Mouse (Mus musculus): ENCODE measurements at regions not wholly inside any gene's neighbourhood (a gene's known extent, or its start where the extent isn't known, plus 50 kb on each side); places are given as distances from the start of the nearest gene placed in this dataset.
A peak's percentile ranks its signal among the peaks of the same experiment; 100 is the strongest.

DNA sequence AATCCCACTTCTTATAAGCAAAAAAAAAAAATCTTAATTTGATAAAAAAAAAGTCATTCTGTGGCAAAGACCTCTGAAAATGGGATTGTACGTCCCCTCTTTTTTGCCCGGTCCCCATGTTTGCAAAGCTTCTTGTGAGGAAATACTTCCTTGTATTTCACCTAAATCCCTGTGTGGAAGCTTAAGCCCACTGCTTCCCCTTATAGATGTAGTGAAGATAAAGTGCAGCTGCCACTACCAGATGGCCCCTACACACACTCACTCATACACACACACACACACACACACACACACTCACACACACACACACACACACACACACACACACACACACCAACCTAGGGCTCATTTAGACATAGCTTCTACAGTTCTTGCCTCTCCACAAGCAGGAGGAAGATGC, 159.6 kb upstream of the Klf12 start:
- H3K9ac ChIP-seq (replicated peaks) = no peak overlapping the region
- H3K27ac ChIP-seq = no peak overlapping the region
- no peaks in the 10 kb centered on the region for H3K4me1 ChIP-seq (replicated peaks)
- no peak overlapping the region for H3K4me3 ChIP-seq (replicated peaks)
- no peak for ATAC-seq
- no peaks in the 10 kb centered on the region for H3K27me3 ChIP-seq
- H3K36me3 ChIP-seq = no peaks in the 10 kb centered on the region
- no peak overlapping the region for H3K4me2 ChIP-seq (replicated peaks)
- 88% methylated on average over 2 of the region's 2 CpGs for WGBS
- no peaks in the 10 kb centered on the region for H3K9me3 ChIP-seq

DNA sequence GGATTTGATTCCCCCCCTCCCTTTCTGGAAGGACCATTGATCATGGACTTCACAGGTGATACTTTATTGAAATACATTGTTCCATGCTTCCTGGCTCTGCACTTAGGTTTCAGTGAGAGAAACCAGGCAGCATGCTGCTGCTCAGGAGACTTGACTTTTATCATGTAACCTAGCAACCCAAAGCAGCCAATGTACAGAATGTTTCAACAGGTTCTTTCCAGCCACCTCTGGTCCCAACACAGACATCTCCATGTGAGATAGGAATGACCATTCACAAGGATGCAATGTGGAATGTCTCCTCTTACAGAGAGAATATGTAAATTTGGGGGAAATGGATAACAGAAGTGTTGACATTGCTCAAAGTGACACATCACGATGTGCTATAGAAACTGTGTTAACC, 153.1 kb upstream of the Klf12 start:
- no peaks in the 10 kb centered on the region for H3K27me3 ChIP-seq

DNA sequence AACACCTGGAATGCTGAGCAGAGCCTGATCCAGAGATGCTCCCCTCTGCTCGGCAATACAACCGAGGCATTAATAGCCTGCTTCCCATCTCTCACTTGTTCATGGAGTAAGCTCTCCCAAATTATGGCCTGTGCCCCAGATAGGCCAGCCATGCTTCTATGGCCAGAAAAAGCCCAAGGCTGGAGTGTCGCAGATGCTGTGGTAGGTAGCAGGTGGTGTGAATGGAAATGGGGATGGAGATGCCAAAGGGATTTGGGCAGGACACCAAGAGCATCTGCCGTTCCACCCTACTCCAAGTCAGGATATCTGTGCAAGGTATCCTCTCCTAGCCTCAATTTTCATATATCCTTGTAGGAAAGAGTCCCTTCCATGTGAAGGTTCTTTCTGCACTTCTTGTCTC, 145.2 kb upstream of the Klf12 start:
- WGBS = 96% methylated on average over 4 of the region's 4 CpGs
- Histone ChIP-seq H3K9me3 (no peaks in the 10 kb centered on the region), H3K4me2 (replicated peaks) (no peak overlapping the region), H3K4me3 (replicated peaks) (no peak overlapping the region), H3K9ac (replicated peaks) (no peak overlapping the region), H3K36me3 (no peaks in the 10 kb centered on the region), H3K27me3 (no peaks in the 10 kb centered on the region), H3K27ac (no peak overlapping the region), H3K4me1 (replicated peaks) (no peaks in the 10 kb centered on the region)
- ATAC-seq = no peak

More for the DNA sequence above, 153.1 kb upstream of the Klf12 start:
- no peak overlapping the region for H3K4me3 ChIP-seq (replicated peaks)
- H3K4me1 ChIP-seq (replicated peaks) = no peaks in the 10 kb centered on the region
- no peak overlapping the region for H3K4me2 ChIP-seq (replicated peaks)
- no peaks in the 10 kb centered on the region for H3K36me3 ChIP-seq
- 92% methylated on average over 1 of the region's 1 CpGs for WGBS
- H3K9ac ChIP-seq (replicated peaks) = no peak overlapping the region
- no peak for ATAC-seq
- no peak overlapping the region for H3K27ac ChIP-seq
- no peaks in the 10 kb centered on the region for H3K9me3 ChIP-seq

GRCm38 (mm10) chr14:100426399-100426798, 141.9 kb upstream of the Klf12 start:
- WGBS = 88% methylated on average over 7 of the region's 7 CpGs

DNA sequence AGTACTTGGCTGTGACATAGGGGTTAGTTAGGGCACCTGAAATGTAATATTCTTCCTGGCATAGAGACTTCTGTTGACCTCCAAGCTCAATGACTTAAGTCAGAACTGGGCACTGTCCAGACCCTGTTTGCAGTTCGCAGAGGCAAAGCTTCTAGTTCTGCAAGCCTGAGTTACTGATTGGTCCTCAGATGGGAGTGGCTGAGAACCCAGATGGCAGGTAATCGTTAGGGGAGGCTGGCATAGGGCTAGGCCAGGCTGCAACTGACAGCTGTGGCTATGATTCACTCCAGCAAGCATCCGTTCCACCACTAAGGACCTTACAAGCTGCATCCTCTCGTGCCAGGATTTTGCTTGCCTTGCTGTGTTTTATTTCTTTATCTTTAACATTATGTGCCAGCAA, 139.3 kb upstream of the Klf12 start:
- ATAC-seq = no peak

More at GRCm38 (mm10) chr14:100426399-100426798, 141.9 kb upstream of the Klf12 start:
- no peaks in the 10 kb centered on the region for H3K36me3 ChIP-seq
- no peak overlapping the region for H3K4me2 ChIP-seq (replicated peaks)
- no peaks in the 10 kb centered on the region for H3K27me3 ChIP-seq
- no peaks in the 10 kb centered on the region for H3K4me1 ChIP-seq (replicated peaks)
- ATAC-seq = no peak
- no peak overlapping the region for H3K9ac ChIP-seq (replicated peaks)
- H3K4me3 ChIP-seq (replicated peaks) = no peak overlapping the region
- H3K27ac ChIP-seq = no peak overlapping the region
- no peaks in the 10 kb centered on the region for H3K9me3 ChIP-seq

DNA sequence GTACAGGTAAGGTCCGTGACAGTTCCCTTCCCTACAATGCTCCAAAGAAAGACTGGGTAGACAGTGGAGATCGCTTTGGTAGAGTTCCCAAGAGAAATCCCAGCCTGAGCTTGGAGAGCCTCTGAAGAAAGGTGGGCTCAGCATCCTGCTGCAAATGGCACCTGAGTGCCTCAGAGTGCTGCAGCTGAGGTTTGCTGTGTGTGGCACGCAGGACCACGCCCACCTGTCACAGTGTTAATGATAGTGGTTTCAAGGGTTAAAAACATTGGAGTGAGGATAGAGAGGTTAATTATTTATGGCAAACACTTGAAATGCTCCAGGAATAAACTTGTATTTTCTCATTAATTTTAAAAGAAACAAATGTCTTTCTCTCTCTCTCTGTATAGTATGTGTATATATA, 137.2 kb upstream of the Klf12 start:
- ATAC-seq = no peak
- WGBS = 94% methylated on average over 4 of the region's 4 CpGs
- H3K4me3 ChIP-seq (replicated peaks) = no peak overlapping the region
- no peaks in the 10 kb centered on the region for H3K27me3 ChIP-seq
- H3K36me3 ChIP-seq = no peaks in the 10 kb centered on the region
- no peaks in the 10 kb centered on the region for H3K9me3 ChIP-seq
- no peak overlapping the region for H3K4me2 ChIP-seq (replicated peaks)
- no peaks in the 10 kb centered on the region for H3K4me1 ChIP-seq (replicated peaks)
- no peak overlapping the region for H3K27ac ChIP-seq
- H3K9ac ChIP-seq (replicated peaks) = no peak overlapping the region

More for the DNA sequence above, 139.3 kb upstream of the Klf12 start:
- Histone ChIP-seq H3K9ac (replicated peaks) (no peak overlapping the region), H3K27ac (no peak overlapping the region), H3K36me3 (no peaks in the 10 kb centered on the region), H3K9me3 (no peaks in the 10 kb centered on the region), H3K27me3 (no peaks in the 10 kb centered on the region), H3K4me2 (replicated peaks) (no peak overlapping the region), H3K4me3 (replicated peaks) (no peak overlapping the region), H3K4me1 (replicated peaks) (no peaks in the 10 kb centered on the region)
- WGBS = 74% methylated on average over 4 of the region's 4 CpGs

DNA sequence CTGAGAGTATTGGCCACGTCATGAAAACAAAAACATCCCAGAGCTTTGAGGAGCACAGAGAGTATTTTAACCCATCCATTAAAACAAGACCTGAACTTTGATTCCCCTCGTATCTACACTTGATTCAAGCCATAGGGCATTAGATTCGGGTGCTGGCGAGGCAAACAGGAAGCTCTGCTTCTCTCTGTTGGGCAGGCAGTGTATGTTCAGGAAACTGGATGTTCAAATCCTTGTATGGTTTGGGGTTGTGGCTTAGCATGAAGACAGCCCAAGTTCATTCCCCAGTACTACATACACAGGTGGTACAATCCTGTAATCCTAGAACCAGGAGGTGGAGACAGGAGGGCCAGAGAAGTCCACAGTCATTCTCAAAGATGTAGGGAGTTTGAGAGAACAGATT, 130.6 kb upstream of the Klf12 start:
- no peaks in the 10 kb centered on the region for H3K4me1 ChIP-seq (replicated peaks)
- no peaks in the 10 kb centered on the region for H3K27me3 ChIP-seq
- no peak overlapping the region for H3K4me3 ChIP-seq (replicated peaks)
- WGBS = 84% methylated on average over 4 of the region's 4 CpGs
- H3K4me2 ChIP-seq (replicated peaks) = no peak overlapping the region
- no peaks in the 10 kb centered on the region for H3K36me3 ChIP-seq
- H3K9me3 ChIP-seq = no peaks in the 10 kb centered on the region
- H3K9ac ChIP-seq (replicated peaks) = no peak overlapping the region
- ATAC-seq = no peak
- H3K27ac ChIP-seq = no peak overlapping the region

- Histone ChIP-seq H3K4me3 (replicated peaks) (no peak overlapping the region), H3K9me3 (no peaks in the 10 kb centered on the region), H3K4me2 (replicated peaks) (no peak overlapping the region), H3K36me3 (no peaks in the 10 kb centered on the region), H3K27me3 (no peaks in the 10 kb centered on the region), H3K27ac (no peak overlapping the region), H3K4me1 (replicated peaks) (no peaks in the 10 kb centered on the region), H3K9ac (replicated peaks) (no peak overlapping the region)
- no peak for ATAC-seq
- WGBS = 82% methylated on average over 1 of the region's 1 CpGs
Measured at GRCm38 (mm10) chr14:100412211-100412610, 127.7 kb upstream of the Klf12 start.

DNA sequence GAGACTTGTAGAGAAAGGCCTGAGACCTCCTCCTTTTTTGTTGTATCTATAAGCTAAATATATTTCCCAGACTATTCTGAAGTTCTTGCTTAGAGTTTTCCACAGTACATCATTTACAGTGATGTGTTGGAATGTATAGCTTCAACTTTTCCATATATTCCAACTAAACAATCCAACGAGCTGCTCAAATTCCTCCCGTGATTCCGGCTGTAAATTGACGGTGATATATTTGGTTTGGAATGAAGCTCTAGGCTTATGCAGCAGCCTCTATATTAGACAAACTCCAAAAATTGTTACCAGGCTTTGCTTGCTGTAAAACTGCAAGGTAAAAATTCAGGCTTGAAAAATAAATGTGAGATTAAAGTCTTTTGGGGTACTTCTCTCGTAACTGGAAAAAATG, 112.7 kb upstream of the Klf12 start:
- no peak overlapping the region for H3K27ac ChIP-seq
- 95% methylated on average over 5 of the region's 5 CpGs for WGBS
- no peaks in the 10 kb centered on the region for H3K9me3 ChIP-seq
- no peak overlapping the region for H3K9ac ChIP-seq (replicated peaks)
- ATAC-seq = no peak
- no peaks in the 10 kb centered on the region for H3K27me3 ChIP-seq
- H3K4me3 ChIP-seq (replicated peaks) = no peak overlapping the region
- H3K4me1 ChIP-seq (replicated peaks) = no peaks in the 10 kb centered on the region
- no peaks in the 10 kb centered on the region for H3K36me3 ChIP-seq
- H3K4me2 ChIP-seq (replicated peaks) = no peak overlapping the region

GRCm38 (mm10) chr14:100375218-100375983, 90.9 kb upstream of the Klf12 start:
- peak; percentile 90 for ATAC-seq
- Histone ChIP-seq H3K9ac (replicated peaks) (peak overlapping the region; percentile 51; the same call in 1 of the 2 replicates), H3K4me1 (replicated peaks) (peaks cover 13% of the 10 kb centered on the region; the same call in 1 of the 2 replicates), H3K36me3 (no peaks in the 10 kb centered on the region), H3K4me2 (replicated peaks) (peak overlapping the region; percentile 50), H3K27me3 (no peaks in the 10 kb centered on the region), H3K27ac (peak overlapping the region; percentile 74), H3K9me3 (no peaks in the 10 kb centered on the region), H3K4me3 (replicated peaks) (peak overlapping the region; percentile 29)
- WGBS = 18% methylated on average over 8 of the region's 8 CpGs

DNA sequence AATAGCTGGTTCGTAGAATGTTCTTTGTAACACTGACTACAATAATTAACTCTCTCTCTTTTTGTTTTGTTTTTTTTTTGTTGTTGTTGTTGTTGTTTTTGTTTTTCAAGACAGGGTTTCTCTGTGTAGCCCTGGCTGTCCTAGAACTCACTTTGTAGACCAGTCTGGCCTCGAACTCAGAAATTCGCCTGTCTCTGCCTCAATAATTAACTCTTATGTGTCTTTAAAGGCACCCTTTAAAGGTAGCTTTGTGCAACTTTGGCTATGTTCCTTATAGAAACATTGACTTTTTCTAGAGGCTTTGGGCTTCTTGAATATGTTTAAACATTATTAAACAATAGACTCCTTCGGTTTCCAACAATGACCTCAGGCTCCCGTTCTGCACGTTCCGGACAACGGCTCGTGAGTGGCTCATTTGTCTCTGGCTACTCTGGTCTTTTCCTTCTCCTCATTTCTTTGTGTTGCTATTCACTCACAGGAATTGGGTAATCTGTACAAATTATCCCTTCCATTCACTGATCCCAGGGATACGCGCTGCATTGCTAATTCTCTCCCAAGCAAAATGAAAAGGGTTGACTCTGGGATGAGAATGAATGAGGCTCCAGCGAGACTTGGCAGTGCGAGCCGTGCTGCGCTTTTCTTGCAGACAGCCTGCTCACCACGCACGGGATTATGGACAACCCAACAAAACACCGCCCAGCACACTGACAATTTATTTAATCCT, 90.2 kb upstream of the Klf12 start:
- H3K36me3 ChIP-seq = no peaks in the 10 kb centered on the region
- ATAC-seq = peak; percentile 94
- 22% methylated on average over 18 of the region's 18 CpGs for WGBS
- peak overlapping the region; percentile 50 for H3K4me2 ChIP-seq (replicated peaks)
- H3K4me3 ChIP-seq (replicated peaks) = peak overlapping the region; percentile 29
- peak overlapping the region; percentile 51; the same call in 1 of the 2 replicates for H3K9ac ChIP-seq (replicated peaks)
- no peaks in the 10 kb centered on the region for H3K9me3 ChIP-seq
- H3K27ac ChIP-seq = peak overlapping the region; percentile 74
- H3K27me3 ChIP-seq = no peaks in the 10 kb centered on the region
- H3K4me1 ChIP-seq (replicated peaks) = peaks cover 13% of the 10 kb centered on the region; the same call in 1 of the 2 replicates

DNA sequence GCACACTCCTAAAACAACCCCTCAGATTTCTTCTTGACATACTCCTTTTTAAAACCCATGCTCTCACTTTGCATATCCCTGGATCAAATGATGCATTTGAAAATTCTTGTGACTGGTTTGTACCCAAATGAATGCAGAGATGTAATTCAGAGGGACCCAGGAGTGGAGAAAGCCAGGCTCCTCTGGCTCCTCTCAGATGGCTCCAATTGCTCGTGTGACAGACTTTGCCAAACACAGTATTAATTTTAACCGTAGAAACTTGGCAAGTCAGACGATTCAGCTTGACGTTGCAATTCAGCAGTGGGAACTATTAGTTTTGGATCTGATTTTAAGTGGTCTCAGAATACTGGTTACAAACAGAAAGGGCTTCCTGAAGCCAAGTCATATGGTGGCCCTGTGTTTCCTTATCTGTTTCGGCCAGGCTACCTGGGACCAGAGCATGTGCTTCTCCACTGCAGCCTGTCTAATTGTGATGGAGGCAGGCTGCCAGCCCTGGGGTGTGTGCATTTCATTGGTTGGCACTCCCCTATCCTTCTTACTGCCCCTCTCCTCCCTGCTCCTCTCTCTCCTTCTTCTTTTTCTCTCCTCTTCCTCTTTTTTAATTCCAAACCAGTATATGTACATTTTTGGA, 81.9 kb upstream of the Klf12 start:
- WGBS = 87% methylated on average over 5 of the region's 5 CpGs
- H3K27ac ChIP-seq = no peak overlapping the region
- H3K4me3 ChIP-seq (replicated peaks) = no peak overlapping the region
- no peaks in the 10 kb centered on the region for H3K27me3 ChIP-seq
- no peaks in the 10 kb centered on the region for H3K36me3 ChIP-seq
- H3K9ac ChIP-seq (replicated peaks) = no peak overlapping the region
- H3K4me2 ChIP-seq (replicated peaks) = no peak overlapping the region
- no peaks in the 10 kb centered on the region for H3K4me1 ChIP-seq (replicated peaks)
- H3K9me3 ChIP-seq = no peaks in the 10 kb centered on the region
- 0 out of 2 replicates have a peak, but pooled peaks have one; percentile 62 for ATAC-seq
